Mouse (Mus musculus) spleen, postnatal 4 days (tissue): Measurements from ENCODE around the gene Gipc2.

ENCODE experiments used
- DNase-seq, 2 experiments: peaks; one replicate each; pipeline ENCODE4 v3.0.0; 2022; ENCODE audit warnings: low spot score in 2 of 2

Gene Gipc2

DNA sequence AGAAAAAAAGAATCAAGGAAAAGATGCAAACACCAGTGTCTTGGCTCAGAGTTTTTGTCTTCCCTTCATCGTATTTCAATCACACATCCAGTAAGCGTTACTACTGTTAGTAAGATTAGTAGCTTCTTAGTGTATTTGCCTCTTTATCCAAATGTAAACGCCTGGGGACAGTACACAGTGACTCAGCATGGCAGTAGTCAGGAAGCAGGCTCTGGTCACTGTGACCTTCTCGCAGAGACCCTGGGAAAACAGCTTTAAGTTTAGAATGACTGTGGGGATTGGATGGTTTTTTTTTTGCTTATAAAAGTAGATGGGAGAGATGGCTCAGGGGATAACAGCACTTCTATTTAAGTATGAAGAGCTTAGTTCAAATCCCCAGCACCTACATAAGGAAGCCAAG lies 46.0 kb downstream of the Gipc2 start:
- DNase-seq, result no peak

- DNase-seq, result no peak
These were observed 48.1 kb downstream of the Gipc2 start for GRCm38 (mm10) chr3:152117941-152118340.

- no peak for DNase-seq
These were observed 49.9 kb downstream of the Gipc2 start for GRCm38 (mm10) chr3:152116140-152116539.

DNA sequence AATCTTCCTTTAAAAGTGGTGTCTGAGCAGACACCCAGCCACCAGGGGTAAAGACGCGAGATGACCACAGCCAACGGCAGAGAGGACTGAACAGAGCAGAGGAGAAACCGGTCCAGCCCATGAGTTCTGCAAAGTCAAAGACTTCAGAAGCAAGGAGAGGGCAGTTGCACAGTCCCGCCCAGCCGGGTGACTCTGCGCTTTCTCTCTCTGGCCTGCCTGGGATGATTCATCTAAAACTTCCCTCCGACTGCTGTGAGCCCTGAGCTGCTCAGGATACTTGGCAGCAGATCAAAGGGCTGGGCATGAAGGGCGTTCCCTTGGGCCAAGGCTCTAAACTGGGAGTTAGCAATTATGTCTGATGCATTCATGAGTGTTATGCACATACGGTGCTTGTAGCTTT lies 51.2 kb downstream of the Gipc2 start:
- DNase-seq, result peak; percentile 89 to 90

- DNase-seq, result no peak
These were observed 51.8 kb downstream of the Gipc2 start for GRCm38 (mm10) chr3:152114222-152114621.

- DNase-seq, result no peak
These were observed 52.5 kb downstream of the Gipc2 start for GRCm38 (mm10) chr3:152113496-152113895.

- DNase-seq, result no peak
These were observed 53.4 kb downstream of the Gipc2 start for GRCm38 (mm10) chr3:152112664-152113063.

DNA sequence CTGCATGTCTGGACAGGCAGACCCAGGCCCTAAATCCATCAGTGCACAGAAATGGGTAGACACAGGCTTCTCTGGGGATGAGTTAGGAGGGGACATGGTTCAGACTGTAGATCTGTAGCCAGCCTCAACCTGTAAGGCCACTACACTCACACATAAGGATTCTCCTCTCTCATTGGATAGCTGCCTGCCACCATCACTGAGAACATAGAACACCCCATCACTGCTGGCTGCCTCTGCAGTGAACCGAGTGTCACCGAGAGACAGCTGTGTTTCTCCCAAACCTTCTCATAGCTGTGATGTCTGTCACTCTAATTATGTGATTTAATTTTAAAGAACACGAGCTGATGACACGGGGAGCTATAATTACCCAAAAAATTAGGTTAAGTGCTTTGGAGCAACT lies 54.5 kb downstream of the Gipc2 start:
- DNase-seq, result no peak

GRCm38 (mm10) chr3:152111081-152111480 lies 54.9 kb downstream of the Gipc2 start:
- DNase-seq, result peak; percentile 75 to 84

DNA sequence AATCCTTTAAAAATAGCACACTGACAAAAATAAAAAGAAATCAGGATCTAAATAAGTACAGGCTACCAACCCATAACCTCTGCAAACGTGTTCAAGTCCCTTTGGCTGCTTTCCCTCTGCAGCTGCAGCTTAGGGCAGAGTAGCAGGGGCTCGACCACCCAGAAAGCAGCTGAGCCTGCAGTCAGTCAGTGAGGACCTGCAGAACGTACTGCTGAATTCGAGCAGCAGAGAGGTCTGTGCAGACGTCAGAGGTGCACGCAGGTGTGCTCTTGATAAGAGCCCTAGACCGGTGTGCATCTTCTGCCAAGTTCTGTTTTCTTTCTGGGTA lies 56.8 kb downstream of the Gipc2 start:
- DNase-seq, result no peak

- DNase-seq, result no peak
These were observed 57.3 kb downstream of the Gipc2 start for GRCm38 (mm10) chr3:152108560-152109259.

DNA sequence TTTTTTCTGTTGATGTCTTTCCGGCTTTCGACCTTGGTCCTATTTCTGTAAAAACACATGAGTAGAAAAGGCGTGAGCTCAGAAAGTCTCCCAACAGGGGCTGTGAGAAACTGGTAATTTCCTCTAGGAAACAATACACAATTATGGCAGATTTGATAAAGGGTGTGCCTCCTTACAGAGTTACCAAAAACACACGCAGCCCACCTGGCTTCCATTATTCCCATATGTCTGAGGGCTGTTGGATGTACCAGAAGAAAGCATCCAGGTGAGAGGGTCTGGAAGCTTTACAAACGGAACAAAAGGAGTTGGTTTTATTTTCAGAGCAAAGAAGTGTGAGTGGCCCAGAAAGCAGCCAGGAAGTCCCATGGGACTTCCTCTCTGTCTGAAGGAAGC lies 58.0 kb downstream of the Gipc2 start:
- DNase-seq, result no peak

DNA sequence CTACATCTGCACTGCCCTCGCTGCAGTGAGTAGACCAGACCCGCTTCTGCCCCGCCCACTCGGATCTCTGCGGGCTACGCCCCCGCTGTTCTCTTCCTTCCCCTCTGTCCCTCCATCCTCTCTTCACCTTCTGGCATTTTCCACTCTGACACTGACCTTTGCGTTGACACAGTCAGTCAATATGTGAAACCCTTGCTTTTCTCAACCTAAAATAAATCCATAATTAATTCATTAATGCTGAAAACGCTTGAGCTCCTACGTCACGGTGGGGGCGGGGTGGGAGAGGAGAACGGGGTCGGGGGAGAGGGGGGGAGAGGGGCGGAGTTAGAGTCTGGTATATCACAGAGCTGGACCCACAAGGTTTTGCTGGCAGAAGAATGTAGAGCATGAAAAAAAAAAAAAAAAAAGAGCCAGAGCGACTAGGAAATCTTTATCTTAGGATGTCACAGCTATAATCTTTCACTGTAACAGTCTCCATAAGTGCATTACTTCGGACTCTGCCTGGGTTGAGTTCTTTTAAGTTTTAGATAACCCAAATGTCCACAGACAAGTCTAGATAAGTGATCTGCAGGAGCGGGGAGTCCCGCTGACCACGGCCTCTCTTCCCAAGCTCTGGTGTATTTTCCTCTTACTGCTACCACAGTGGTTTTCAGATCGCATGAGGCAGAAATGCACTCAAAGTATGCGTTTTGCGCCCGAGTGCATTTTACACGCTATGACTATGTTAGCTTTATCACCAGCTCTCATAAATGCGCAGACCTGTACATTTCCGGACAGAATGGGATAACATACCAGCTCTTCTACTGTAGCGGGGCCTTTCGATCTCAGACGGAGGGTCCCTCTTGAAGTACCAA lies 58.7 kb downstream of the Gipc2 start:
- no peak for DNase-seq

- DNase-seq, result no peak
These were observed 59.5 kb downstream of the Gipc2 start for GRCm38 (mm10) chr3:152106225-152107148.

DNA sequence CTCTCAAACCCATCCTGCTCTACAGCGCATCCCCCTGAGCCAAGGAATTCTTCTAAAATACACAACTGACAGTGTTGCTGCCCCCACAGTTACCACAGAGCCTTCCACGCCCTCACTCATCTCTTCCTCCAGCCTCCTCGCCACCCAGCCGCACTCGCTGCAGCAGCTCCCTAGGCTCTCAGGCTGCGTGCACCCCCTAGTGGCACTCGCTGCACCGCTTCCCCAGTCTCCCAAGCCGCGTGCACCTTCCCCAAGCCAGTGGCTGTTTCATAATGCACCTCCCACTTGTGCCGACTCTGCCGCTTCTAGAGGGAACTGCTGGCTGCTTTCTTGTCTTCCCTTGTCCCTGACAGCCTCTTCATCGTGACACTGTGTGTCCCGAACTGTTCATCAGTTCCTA lies 60.7 kb downstream of the Gipc2 start:
- peak; percentile 54 to 77 for DNase-seq

- no peak for DNase-seq
These were observed 62.6 kb downstream of the Gipc2 start for GRCm38 (mm10) chr3:152103381-152103780.

GRCm38 (mm10) chr3:152101459-152101858 lies 64.6 kb downstream of the Gipc2 start:
- DNase-seq, result no peak

DNA sequence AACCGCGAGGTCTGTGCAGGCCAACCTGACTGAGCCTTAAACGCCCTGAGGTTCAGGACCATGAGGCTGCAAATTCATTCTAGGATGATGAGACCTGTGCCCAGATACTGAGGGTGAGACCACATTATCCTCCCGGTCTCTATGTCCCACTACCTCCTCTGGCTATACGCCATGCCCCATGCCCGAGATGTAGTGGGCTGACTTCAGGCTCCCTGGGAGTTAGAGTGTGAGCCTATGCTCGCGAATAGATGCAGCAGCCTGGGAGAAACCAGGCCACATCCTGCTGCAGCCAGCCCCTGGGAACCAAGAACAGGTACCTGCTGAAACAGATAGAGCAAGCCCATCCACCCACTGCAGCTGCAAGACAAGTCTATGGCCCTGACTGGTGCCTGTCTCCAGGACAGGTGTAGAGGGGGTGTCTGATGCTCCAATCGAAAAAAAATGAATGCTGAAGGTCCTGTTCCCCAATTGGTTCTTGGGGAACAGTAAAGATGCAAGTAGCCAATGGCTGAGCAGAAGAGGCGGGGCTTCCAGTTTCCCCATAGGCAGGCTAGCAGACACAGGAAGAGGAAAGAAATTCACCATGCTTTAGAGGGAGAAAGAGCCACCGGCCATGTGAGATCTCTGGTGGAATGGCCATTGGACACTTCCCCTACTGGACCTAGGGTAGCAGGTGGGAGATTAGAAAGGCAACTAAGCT lies 65.8 kb downstream of the Gipc2 start:
- DNase-seq, result no peak

DNA sequence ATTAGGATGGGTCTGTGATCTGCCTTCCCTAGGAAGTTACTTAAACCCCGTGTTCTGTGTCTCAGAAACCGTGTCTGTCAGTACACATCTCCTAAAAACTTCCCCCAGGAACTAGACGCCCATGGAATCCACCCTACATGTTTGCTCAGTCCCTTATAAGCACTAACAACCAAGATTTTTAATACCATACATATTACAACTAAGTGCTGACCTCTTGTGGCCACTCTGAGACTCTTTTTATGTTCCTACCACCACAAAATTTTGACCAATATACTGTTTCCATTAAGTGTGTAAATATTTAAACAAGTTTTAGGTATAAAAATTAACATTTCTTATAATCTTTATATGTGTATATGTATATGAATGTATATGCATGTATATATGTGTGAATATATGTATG lies 71.0 kb downstream of the Gipc2 start:
- DNase-seq, result no peak

DNA sequence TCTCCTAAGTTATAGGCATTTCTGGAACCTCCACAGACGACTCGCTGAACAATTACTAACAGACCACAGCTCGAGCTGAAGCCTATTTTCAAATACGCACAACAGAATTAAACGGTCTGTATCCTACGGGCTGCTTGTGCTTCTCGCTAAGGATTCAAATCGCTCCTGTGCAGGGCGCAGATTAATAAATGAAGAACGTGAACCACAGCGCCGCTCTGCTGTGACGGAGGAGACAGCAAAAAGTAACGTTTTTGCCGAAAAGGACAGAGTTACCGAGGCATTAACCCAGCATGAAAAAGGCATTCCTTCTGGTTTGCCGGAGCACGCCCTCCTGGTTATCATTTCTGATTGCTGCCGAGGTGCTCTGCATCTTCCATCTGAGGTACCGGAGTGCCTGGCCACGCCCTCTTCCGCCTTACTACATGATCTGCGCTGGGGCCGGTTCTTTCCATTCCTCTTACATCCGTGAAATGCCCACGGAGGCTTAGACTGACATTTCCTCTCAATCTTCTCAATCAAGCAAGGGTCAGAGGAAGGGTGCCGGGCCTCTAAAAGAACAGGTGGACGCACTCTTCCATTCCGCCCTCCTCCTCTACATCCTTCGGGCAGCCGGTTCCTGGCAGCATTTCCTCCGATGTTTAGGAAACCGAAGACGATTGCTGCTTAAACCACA lies 73.5 kb downstream of the Gipc2 start:
- peak in 1 of 2 experiments; percentile 52 for DNase-seq

- peak in 1 of 2 experiments; percentile 70 for DNase-seq
These were observed 76.9 kb downstream of the Gipc2 start for GRCm38 (mm10) chr3:152089178-152089577.
